Mouse (Mus musculus) forelimb bud, embryonic 11.5 days (tissue): ENCODE data around the gene Glce.
A peak's percentile ranks its signal among the peaks of the same experiment; 100 is the strongest.

Source experiments
- DNase-seq: peaks from one replicate; pipeline ENCODE4 v3.0.0-alpha.2; 2012; ENCODE audit warnings: low read depth, low spot score

The Glce gene

DNA sequence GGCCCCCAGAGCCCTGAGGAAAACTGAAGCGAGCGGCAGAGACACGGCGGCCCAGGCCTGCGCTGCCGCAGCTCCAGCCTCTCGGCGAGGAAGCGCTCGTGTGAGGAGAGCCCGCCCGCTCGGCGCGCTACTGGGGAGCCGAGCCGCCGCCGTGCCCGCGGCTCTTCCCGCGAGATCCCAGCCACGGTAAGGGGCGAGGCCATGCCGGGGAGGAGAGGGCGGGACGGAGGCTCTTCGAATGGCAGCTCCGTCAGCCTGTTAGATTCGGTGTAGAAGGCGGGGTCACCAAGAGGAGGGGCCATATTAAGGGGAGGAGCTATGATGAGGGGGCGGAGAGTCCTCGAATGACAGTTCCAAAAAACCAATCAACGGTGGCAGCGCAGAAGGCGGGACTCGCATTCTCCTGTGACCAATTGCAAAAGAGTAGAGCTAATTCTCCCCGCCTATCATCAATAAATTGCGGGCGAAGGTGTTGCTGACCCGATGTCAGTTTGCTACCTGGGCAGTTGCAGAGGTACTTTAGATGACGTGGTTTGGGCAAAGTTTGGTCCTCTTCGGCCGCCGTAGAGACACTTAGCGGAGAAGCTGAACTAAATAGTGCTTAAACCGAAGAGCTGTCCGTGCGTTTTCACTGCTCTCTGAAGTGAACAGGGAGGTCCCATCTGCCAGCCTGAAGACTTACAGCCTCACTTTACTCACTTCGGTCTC, at the start of gene Glce:
Gene Glce, minus strand, starts transcription at position 148 of the 708 bp plus-strand sequence.
- DNase-seq = peak; percentile 99

DNA sequence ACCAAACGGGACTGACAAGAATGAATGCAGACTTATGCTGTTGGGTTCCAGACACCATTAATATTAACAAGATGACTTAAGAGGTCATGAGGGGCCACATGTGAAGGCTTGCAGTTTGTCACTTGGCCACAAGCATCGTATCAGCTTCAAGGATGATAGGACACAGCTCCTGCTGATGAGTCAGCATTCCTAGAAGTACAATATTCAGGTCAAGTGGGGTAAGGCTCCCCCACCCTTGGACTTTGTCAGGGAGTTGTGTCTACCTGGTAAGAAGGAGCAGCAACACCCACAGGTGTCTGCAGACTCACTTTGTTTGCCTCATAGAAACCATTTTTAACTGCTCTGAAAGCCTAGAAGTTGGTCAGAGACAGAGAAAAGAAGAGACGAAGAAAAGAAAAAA, 49.8 kb upstream of the Glce start:
- no peak for DNase-seq

GRCm38 (mm10) chr9:62170921-62171320, 48.5 kb upstream of the Glce start:
- no peak for DNase-seq

DNA sequence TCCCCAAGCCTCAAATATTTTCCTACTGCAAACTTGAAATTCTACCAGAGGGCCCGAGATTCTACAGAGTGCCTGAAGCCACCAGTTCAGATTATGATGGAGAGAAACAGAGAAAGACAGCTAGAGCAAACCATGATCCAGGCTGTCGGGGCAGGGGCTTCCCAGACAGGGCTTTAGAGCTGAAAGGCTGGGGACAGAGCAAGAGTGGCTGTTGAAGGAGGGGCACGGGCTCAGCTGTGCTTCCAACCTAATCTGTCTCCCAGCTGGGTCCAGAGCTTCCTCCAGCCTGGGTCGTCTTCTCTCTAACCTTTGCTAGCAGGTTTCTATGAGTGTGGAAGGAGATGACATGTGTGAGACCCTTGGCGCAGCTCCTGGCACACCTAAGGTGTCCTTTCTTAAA, 44.2 kb upstream of the Glce start:
- DNase-seq = no peak

DNA sequence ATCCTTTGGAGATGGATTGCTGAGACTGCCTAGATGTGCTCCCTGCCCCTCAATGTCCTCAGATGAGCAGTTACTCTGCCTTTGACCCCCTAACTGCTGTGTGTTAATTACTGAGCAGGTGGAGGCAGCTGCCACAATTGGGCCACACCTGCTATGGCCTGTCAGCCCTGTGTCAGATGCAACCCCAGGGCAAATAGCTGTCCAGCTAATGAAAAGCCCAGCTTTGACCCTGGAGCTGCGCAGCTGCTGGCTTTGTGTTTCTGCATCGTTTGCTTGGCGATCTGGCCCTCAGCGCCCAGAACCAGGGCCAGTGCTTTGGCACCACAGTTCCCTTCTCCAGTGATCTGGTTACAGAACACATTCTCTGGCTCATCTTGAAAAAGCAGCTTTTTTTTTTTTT, 43.7 kb upstream of the Glce start:
- peak; percentile 35 for DNase-seq

- DNase-seq = peak; percentile 79
Measured at GRCm38 (mm10) chr9:62162889-62163291, 40.4 kb upstream of the Glce start.

GRCm38 (mm10) chr9:62160788-62161187, 38.3 kb upstream of the Glce start:
- DNase-seq = no peak

- DNase-seq = no peak
Measured at GRCm38 (mm10) chr9:62158746-62159145, 36.3 kb upstream of the Glce start.

DNA sequence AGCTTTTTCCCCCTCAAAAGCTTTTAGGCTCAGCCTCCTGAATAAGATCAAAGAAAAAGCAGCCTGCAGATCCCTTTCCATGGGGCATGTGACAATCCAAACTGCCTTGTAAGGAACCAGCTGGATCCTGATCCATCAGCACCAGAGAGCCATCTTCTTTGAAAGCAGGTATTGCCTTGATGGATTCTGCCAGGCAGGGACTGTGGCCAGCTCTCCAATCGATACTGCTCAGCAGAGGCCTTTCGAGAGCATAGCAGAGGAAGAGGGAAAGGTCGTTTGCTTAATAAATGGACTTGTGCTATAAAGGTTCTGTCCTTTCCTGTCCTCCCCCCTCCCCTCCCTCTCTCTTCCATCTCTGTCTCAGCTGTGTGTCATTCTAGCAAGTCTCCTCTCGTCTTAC, 33.4 kb upstream of the Glce start:
- DNase-seq = no peak

DNA sequence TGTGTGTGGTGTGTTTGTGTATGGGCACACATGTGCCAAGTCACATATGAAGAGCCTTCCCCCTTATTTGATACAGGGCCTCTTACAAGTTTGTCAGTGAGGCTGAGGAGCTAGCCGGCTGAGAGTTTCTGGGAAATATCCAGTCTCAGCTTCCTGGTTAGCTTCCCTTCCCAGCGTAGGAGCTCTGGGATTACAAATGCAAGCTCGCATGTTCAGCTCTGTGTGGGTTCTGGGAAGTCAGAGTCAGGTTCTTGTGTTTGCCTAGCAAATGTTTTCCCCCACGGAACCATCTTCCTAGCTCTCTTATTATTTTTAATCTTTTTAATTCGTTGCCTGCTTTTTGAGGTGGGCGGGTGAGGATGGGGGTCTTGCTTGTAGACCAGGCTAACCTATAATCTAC, 32.9 kb upstream of the Glce start:
- no peak for DNase-seq

DNA sequence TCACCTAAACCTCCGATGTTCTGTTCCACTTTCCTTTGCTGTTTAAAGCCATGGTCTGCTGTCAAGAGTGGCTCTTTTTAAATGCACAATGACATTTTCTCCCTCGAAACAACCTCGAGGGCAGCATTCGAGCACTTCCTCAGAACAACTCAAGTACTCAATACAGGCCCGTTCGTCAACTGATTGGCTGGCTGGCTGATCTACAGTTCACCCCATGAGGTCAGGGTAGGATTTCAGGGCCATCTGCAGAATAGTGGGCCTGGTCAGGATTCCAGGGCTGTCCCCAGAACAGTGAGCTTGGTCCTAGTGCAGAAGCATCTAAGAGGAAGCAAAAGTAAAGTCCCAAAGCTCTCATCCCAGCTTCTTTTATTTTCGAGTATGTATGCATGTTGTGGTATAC, 32.5 kb upstream of the Glce start:
- DNase-seq = no peak

DNA sequence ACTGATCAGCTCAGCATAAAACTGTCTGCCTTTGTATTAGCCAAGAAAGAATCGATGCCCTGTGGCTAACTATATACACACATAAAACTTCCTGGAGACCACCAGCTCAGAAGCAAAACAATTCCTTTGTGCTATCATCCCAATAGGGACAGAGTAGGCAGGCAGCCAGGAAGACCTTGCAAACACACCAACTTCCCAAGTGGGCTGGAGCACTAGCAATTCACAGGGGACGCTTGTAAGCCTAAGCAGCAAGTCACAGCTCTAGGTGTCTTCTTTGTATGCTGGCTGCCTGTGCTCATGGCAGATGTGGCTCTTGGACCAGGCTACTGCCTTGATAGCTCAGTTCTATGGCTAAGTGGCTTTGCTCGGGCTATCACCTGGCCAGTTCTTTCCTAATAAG, 32.1 kb upstream of the Glce start:
- DNase-seq = no peak

DNA sequence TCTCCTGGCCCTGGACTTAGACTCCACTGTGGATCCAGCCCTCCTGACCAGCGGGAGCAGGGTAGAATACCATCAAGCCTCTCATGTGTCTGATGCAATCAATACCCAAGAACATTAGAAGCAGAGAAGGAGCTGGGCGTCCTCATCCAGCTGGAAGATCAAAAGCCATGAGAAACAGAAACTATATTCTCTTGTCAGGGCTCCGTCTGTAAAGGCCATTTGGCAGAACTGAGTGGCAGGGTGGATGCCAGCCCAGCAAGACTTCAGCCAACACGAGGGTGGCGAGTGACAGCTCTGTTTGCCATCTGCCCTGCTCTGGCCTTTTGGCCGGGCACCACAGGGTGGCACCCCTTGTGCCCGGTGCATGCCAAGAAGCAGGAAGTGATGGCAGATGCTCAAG, 30.8 kb upstream of the Glce start:
- no peak for DNase-seq

DNA sequence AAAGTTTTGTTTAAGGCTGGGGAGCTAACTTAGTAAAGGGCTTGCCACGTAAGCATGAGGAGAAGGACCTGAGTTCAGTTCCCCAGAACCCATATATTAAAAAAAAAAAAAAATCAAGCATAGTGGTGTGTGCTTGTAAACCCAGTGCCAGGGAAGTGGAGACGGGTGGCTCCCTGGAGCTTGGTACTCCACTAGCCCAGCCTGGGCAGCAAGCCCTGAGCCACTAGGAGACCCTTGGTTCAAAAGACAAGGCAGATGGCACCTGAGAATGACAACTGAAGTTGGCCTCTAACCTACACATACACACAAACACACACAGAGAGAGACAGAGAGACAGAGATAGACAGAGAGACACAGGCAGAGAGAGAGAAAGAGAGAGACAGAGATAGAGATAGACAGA, 30.1 kb upstream of the Glce start:
- DNase-seq = no peak

- no peak for DNase-seq
Measured at GRCm38 (mm10) chr9:62145198-62145597, 22.7 kb upstream of the Glce start.

DNA sequence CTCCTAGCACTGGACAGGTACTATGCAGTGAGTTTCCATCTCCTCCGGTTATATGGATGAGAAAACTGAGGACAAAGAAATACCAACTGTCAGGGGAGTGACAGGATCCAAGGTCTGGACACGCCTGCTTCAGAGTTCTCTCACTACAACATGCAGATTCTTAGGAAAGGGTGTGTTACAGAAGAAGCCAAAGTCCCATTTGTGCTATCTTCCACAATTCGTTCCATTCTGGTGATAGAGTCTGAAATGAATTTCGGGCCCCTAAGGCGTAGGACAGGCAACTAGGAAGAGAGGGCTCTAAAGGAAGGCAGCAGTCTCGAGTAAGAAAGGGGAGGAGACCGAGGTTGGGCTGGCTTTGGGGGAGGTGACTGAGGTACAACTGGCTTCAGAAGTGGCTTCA, 21.0 kb upstream of the Glce start:
- DNase-seq = no peak

GRCm38 (mm10) chr9:62139027-62139426, 16.6 kb upstream of the Glce start:
- no peak for DNase-seq

DNA sequence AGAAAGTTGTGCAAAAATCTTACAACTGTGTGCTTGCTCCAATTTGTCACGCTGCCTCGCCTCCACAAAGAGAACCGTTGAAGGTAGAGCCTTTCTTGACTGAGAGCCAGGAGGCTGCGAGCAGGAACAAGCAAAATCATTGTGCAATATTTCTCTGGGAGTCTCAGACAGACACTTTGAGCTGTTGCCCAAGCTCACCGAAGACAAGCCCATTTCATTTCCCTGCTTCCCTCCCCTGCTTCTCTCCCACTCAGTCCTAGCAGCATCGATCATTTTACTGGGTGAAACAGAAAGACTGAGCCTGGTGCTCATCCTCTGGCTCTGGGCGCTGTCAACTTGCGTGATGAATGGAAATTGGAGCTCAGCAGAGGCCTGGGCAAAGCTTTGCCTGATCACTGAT, 14.8 kb upstream of the Glce start:
- no peak for DNase-seq

GRCm38 (mm10) chr9:62132005-62132782, 9.7 kb upstream of the Glce start:
- DNase-seq = no peak

DNA sequence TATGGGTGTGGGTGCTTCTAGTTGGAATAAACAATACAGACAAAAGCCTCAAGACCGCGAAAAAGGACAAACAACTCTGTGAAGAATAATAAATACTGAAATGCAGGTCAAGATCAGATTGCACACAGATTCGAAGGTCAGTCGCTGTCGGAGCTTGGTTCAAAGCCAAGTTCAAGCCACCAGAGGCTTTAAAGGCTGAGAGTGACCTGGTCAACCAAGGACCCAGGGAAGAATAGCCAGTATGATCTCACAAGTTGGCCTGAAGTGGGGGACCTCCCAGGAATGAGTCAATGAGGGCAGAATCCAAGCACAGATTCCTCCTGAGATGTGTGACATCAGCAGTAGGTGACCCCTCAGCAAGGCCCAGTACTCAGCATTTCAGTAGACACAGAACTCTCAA, 8.3 kb upstream of the Glce start:
- no peak for DNase-seq

GRCm38 (mm10) chr9:62128056-62128455, 5.6 kb upstream of the Glce start:
- DNase-seq = no peak

GRCm38 (mm10) chr9:62125986-62126575, 3.6 kb upstream of the Glce start:
- DNase-seq = no peak

DNA sequence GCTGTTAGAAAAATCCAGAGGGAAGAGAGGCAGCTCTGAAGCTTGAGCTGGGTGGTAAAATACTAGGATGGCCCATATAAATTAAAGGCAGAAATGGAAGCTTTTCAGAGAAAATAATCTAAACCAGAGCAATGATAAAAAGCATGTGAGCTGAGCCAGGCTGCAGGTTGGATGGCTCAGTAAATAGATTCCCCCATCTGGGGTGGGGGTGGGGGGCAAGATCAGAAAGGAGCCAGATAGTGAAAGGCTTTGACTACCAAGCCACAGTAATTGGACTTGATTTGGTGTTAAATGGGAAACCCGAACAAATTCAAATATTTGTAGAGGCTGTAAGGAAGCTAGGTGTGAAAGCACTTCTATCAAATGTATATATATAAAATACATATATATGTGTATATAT, 1.8 kb upstream of the Glce start:
- no peak for DNase-seq
